Mouse (Mus musculus) brown adipose tissue, adult 24 weeks (tissue): ENCODE measurements at regions not wholly inside any gene's neighbourhood (a gene's known extent, or its start where the extent isn't known, plus 50 kb on each side); places are given as distances from the start of the nearest gene placed in this dataset.
A peak's percentile ranks its signal among the peaks of the same experiment; 100 is the strongest.

Experiments
- H3K27ac ChIP-seq: fragments of 200-500 bp; replicated peaks from 2 replicates; pipeline ENCODE4 v1.5.1; 2012; ENCODE audit warnings: low read depth, mild to moderate bottlenecking, low read length
- H3K4me1 ChIP-seq: fragments of 200-500 bp; 2 replicates; pipeline ENCODE4 v1.6.1; 2012; ENCODE audit warnings: low read length, mixed read lengths; ENCODE audit not compliant: control insufficient read depth, insufficient read depth, insufficient read length
- H3K4me3 ChIP-seq: fragments of 200-500 bp; 2 replicates; pipeline ENCODE4 v1.5.1; 2012; ENCODE audit warnings: low read depth, mild to moderate bottlenecking, low read length, moderate library complexity; ENCODE audit not compliant: insufficient read depth

- Histone ChIP-seq H3K4me1 (no peaks in the 10 kb centered on the region), H3K27ac (no peak overlapping the region), H3K4me3 (no peak overlapping the region)
Measured at GRCm38 (mm10) chr7:130091942-130092341, 428.2 kb downstream of the Ate1 start.

- H3K4me3 ChIP-seq: no peak overlapping the region
- peaks cover 3% of the 10 kb centered on the region for H3K4me1 ChIP-seq
- no peak overlapping the region for H3K27ac ChIP-seq
Measured at GRCm38 (mm10) chr7:130095141-130095540, 425.0 kb downstream of the Ate1 start.

DNA sequence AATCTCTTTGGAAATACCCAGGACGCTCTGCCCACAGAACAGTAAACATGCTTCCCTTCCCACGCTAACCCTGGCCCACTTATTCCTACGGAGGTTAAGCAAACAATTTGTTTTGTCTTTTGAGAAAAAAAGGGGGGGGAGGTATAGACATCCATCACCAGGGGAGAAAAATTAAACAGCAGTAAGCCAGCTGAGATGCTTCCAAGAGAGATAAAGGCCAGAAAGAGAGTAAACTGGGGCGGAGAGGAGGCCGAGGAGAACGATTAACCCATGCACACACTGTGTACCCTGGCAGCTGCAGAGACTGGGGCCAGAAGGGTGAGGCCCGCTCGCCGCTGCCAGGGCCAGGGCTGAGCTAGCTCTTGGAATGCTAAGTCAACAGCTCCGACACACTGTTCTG is 421.6 kb downstream of the Ate1 start:
- Histone ChIP-seq H3K27ac (no peak overlapping the region), H3K4me3 (no peak overlapping the region), H3K4me1 (peaks cover 3% of the 10 kb centered on the region)

DNA sequence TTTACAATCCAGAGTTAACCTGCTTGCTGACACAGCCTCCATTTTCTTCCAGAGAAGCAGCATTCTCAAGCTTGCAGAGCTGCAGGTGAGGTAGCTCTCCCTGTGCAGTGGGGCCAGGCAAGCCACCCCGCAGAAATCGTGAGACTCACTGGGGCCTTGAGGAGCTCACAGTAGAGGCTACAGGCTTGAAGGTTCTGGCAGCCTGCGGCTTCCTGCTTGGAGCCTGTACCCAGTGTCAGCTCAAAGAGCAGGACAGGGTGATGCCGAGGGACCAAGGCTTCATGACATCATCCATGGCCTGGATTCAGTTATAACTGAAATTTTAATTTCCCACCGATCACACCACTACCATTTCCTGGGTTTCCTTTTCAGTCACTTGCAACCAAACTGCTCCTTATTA is 417.5 kb downstream of the Ate1 start:
- Histone ChIP-seq H3K27ac (no peak overlapping the region), H3K4me3 (no peak overlapping the region), H3K4me1 (peaks cover 3% of the 10 kb centered on the region)

GRCm38 (mm10) chr7:130106961-130107360 is 413.2 kb downstream of the Ate1 start:
- Histone ChIP-seq H3K4me3 (no peak overlapping the region), H3K27ac (0 out of 2 replicates have a peak overlapping the region, but pooled peaks have one; percentile 1), H3K4me1 (no peaks in the 10 kb centered on the region)

DNA sequence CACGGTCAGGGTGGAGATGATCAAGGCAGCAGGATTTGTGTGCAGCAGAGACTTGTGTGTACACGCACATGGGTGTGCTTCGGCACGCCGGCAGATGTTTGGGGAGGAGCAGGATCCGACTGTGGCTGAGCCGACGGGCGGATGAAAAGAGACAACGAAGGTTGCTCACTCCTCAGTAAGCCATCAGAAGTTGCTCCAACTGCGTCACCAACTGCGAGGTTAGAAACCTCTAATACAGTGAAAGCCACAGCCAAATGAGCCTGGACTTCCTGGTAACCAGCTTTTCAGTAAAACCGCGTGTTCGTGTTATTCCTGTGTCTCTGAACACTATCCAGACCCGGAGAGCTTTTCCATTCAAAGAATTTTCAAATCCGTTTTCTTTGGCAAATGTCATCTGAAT is 411.8 kb downstream of the Ate1 start:
- no peaks in the 10 kb centered on the region for H3K4me1 ChIP-seq

More for the DNA sequence above, 411.8 kb downstream of the Ate1 start:
- H3K4me3 ChIP-seq: no peak overlapping the region
- no peak overlapping the region for H3K27ac ChIP-seq
